Mouse (Mus musculus): ENCODE measurements around the gene Knop1. TPM values are rescaled to one million over a fixed set of nuclear protein-coding genes. Genes with fewer than 3 reads are reported as not detected.

The Knop1 gene
- 33.8 TPM for polyA plus RNA-seq (2014; fragmentation: Illumina TruSeq; extraction: RNeasy Lipid Tissue Mini Kit (QIAGEN cat#74804); ENCODE audit: low read depth, low replicate concordance)

GRCm38 (mm10) chr7:118855877-118856304 is at the start of gene Knop1:
Knop1 (minus strand) TSS chr7:118856254.

GRCm38 (mm10) chr7:118855171-118855876 is 730 bp downstream of the Knop1 start, which contains the start of gene Iqck:
Iqck (plus strand) TSS chr7:118855752.

Other genes with a start within 250 kb of the Knop1 start
- 144 TPM for gene Gde1, start 150.5 kb downstream of the Knop1 start, polyA plus RNA-seq (2014; fragmentation: Illumina TruSeq; extraction: RNeasy Lipid Tissue Mini Kit (QIAGEN cat#74804); ENCODE audit: low read depth, low replicate concordance)
- gene Ccp110, start 143.7 kb downstream of the Knop1 start, polyA plus RNA-seq (2014; fragmentation: Illumina TruSeq; extraction: RNeasy Lipid Tissue Mini Kit (QIAGEN cat#74804); ENCODE audit: low read depth, low replicate concordance), result 16.8 TPM
- gene Vps35l, start 116.0 kb downstream of the Knop1 start, polyA plus RNA-seq (2014; fragmentation: Illumina TruSeq; extraction: RNeasy Lipid Tissue Mini Kit (QIAGEN cat#74804); ENCODE audit: low read depth, low replicate concordance), result 8.1 TPM
- gene Iqck, start 502 bp downstream of the Knop1 start, polyA plus RNA-seq (2014; fragmentation: Illumina TruSeq; extraction: RNeasy Lipid Tissue Mini Kit (QIAGEN cat#74804); ENCODE audit: low read depth, low replicate concordance), result 0.69 TPM
- gene Gprc5b, start 139.0 kb upstream of the Knop1 start, polyA plus RNA-seq (2014; fragmentation: Illumina TruSeq; extraction: RNeasy Lipid Tissue Mini Kit (QIAGEN cat#74804); ENCODE audit: low read depth, low replicate concordance), result 2.5 TPM

Measured in sigmoid colon, adult 10 weeks (tissue).